Mouse (Mus musculus): Measurements from ENCODE around the gene Jade3. TPM values are rescaled to one million over a fixed set of nuclear protein-coding genes. Genes with fewer than 3 reads are reported as not detected.

Gene Jade3
- polyA plus RNA-seq, 1 experiment from 2014 or later, result 12.4 TPM

- 93% methylated on average over 2 of the region's 2 CpGs for WGBS
- no peak overlapping the region for H3K9ac ChIP-seq (ENCODE audit: low read length)
- no peak for DNase-seq (ENCODE audit: low spot score)
Observed at GRCm38 (mm10) chrX:20407676-20408075, 17.8 kb upstream of the Jade3 start.

GRCm38 (mm10) chrX:20411382-20411781, 14.1 kb upstream of the Jade3 start:
- Histone ChIP-seq H3K9me3 (ENCODE audit: control insufficient read depth, low read length) (no peaks in the 10 kb centered on the region), H3K36me3 (ENCODE audit: control insufficient read depth, insufficient read depth, low read length) (no peaks in the 10 kb centered on the region), H3K27ac (replicated peaks; ENCODE audit: low read depth, low read length) (no peak overlapping the region), H3K27me3 (ENCODE audit: control insufficient read depth, insufficient read depth, low read length) (no peaks in the 10 kb centered on the region), H3K9ac (ENCODE audit: low read length) (no peak overlapping the region), H3K4me3 (ENCODE audit: low read depth, low read length) (no peak overlapping the region), H3K4me2 (ENCODE audit: low read depth, severe bottlenecking) (no peak overlapping the region), H3K4me1 (ENCODE audit: control insufficient read depth, insufficient read depth, low read length) (no peaks in the 10 kb centered on the region)
- ATAC-seq (ENCODE audit: insufficient number of reproducible peaks, low FRiP score, low TSS enrichment, low read depth) (no peak), DNase-seq (ENCODE audit: low spot score) (no peak)
- 91% methylated on average over 4 of the region's 4 CpGs for WGBS

More at GRCm38 (mm10) chrX:20407676-20408075, 17.8 kb upstream of the Jade3 start:
- Histone ChIP-seq H3K4me1 (ENCODE audit: control insufficient read depth, insufficient read depth, low read length) (no peaks in the 10 kb centered on the region), H3K36me3 (ENCODE audit: control insufficient read depth, insufficient read depth, low read length) (no peaks in the 10 kb centered on the region), H3K4me3 (ENCODE audit: low read depth, low read length) (no peak overlapping the region), H3K9me3 (ENCODE audit: control insufficient read depth, low read length) (no peaks in the 10 kb centered on the region), H3K4me2 (ENCODE audit: low read depth, severe bottlenecking) (no peak overlapping the region), H3K27ac (replicated peaks; ENCODE audit: low read depth, low read length) (no peak overlapping the region), H3K27me3 (ENCODE audit: control insufficient read depth, insufficient read depth, low read length) (no peaks in the 10 kb centered on the region)
- no peak for ATAC-seq (ENCODE audit: insufficient number of reproducible peaks, low FRiP score, low TSS enrichment, low read depth)

GRCm38 (mm10) chrX:20412221-20412620, 13.3 kb upstream of the Jade3 start:
- WGBS, result 81% methylated on average over 3 of the region's 3 CpGs
- Histone ChIP-seq H3K27me3 (ENCODE audit: control insufficient read depth, insufficient read depth, low read length) (no peaks in the 10 kb centered on the region), H3K27ac (replicated peaks; ENCODE audit: low read depth, low read length) (no peak overlapping the region), H3K9me3 (ENCODE audit: control insufficient read depth, low read length) (no peaks in the 10 kb centered on the region), H3K4me3 (ENCODE audit: low read depth, low read length) (no peak overlapping the region), H3K36me3 (ENCODE audit: control insufficient read depth, insufficient read depth, low read length) (no peaks in the 10 kb centered on the region), H3K4me1 (ENCODE audit: control insufficient read depth, insufficient read depth, low read length) (no peaks in the 10 kb centered on the region), H3K4me2 (ENCODE audit: low read depth, severe bottlenecking) (no peak overlapping the region), H3K9ac (ENCODE audit: low read length) (no peak overlapping the region)
- no peak for ATAC-seq (ENCODE audit: insufficient number of reproducible peaks, low FRiP score, low TSS enrichment, low read depth)
- no peak for DNase-seq (ENCODE audit: low spot score)

- DNase-seq (ENCODE audit: low spot score) (no peak), ATAC-seq (ENCODE audit: insufficient number of reproducible peaks, low FRiP score, low TSS enrichment, low read depth) (no peak)
- Histone ChIP-seq H3K27me3 (ENCODE audit: control insufficient read depth, insufficient read depth, low read length) (no peaks in the 10 kb centered on the region), H3K9ac (ENCODE audit: low read length) (no peak overlapping the region), H3K9me3 (ENCODE audit: control insufficient read depth, low read length) (no peaks in the 10 kb centered on the region), H3K27ac (replicated peaks; ENCODE audit: low read depth, low read length) (no peak overlapping the region), H3K36me3 (ENCODE audit: control insufficient read depth, insufficient read depth, low read length) (no peaks in the 10 kb centered on the region), H3K4me1 (ENCODE audit: control insufficient read depth, insufficient read depth, low read length) (no peaks in the 10 kb centered on the region), H3K4me2 (ENCODE audit: low read depth, severe bottlenecking) (no peak overlapping the region), H3K4me3 (ENCODE audit: low read depth, low read length) (no peak overlapping the region)
- 49% methylated on average over 10 of the region's 10 CpGs for WGBS
Observed at GRCm38 (mm10) chrX:20414885-20415622, 10.4 kb upstream of the Jade3 start.

- H3K36me3 ChIP-seq (ENCODE audit: control insufficient read depth, insufficient read depth, low read length), result no peaks in the 10 kb centered on the region
- H3K9me3 ChIP-seq (ENCODE audit: control insufficient read depth, low read length), result no peaks in the 10 kb centered on the region
- 95% methylated on average over 2 of the region's 2 CpGs for WGBS
Observed at GRCm38 (mm10) chrX:20418461-20418860, 7.0 kb upstream of the Jade3 start.

GRCm38 (mm10) chrX:20419536-20419935, 6.0 kb upstream of the Jade3 start:
- Histone ChIP-seq H3K9me3 (ENCODE audit: control insufficient read depth, low read length) (no peaks in the 10 kb centered on the region), H3K27ac (replicated peaks; ENCODE audit: low read depth, low read length) (no peak overlapping the region), H3K36me3 (ENCODE audit: control insufficient read depth, insufficient read depth, low read length) (no peaks in the 10 kb centered on the region), H3K4me1 (ENCODE audit: control insufficient read depth, insufficient read depth, low read length) (no peaks in the 10 kb centered on the region), H3K4me3 (ENCODE audit: low read depth, low read length) (no peak overlapping the region), H3K4me2 (ENCODE audit: low read depth, severe bottlenecking) (no peak overlapping the region), H3K27me3 (ENCODE audit: control insufficient read depth, insufficient read depth, low read length) (no peaks in the 10 kb centered on the region), H3K9ac (ENCODE audit: low read length) (no peak overlapping the region)
- no peak for DNase-seq (ENCODE audit: low spot score)
- ATAC-seq (ENCODE audit: insufficient number of reproducible peaks, low FRiP score, low TSS enrichment, low read depth), result no peak
- 82% methylated on average over 4 of the region's 4 CpGs for WGBS

More at GRCm38 (mm10) chrX:20418461-20418860, 7.0 kb upstream of the Jade3 start:
- Histone ChIP-seq H3K27ac (replicated peaks; ENCODE audit: low read depth, low read length) (no peak overlapping the region), H3K4me3 (ENCODE audit: low read depth, low read length) (no peak overlapping the region), H3K9ac (ENCODE audit: low read length) (no peak overlapping the region), H3K4me2 (ENCODE audit: low read depth, severe bottlenecking) (no peak overlapping the region), H3K27me3 (ENCODE audit: control insufficient read depth, insufficient read depth, low read length) (no peaks in the 10 kb centered on the region), H3K4me1 (ENCODE audit: control insufficient read depth, insufficient read depth, low read length) (no peaks in the 10 kb centered on the region)
- no peak for ATAC-seq (ENCODE audit: insufficient number of reproducible peaks, low FRiP score, low TSS enrichment, low read depth)
- DNase-seq (ENCODE audit: low spot score), result no peak

- Histone ChIP-seq H3K4me2 (ENCODE audit: low read depth, severe bottlenecking) (peak overlapping the region; percentile 45), H3K27ac (replicated peaks; ENCODE audit: low read depth, low read length) (peak overlapping the region; percentile 72), H3K9ac (ENCODE audit: low read length) (peak overlapping the region; percentile 63), H3K27me3 (ENCODE audit: control insufficient read depth, insufficient read depth, low read length) (no peaks in the 10 kb centered on the region), H3K36me3 (ENCODE audit: control insufficient read depth, insufficient read depth, low read length) (no peaks in the 10 kb centered on the region), H3K9me3 (ENCODE audit: control insufficient read depth, low read length) (no peaks in the 10 kb centered on the region), H3K4me1 (ENCODE audit: control insufficient read depth, insufficient read depth, low read length) (no peaks in the 10 kb centered on the region), H3K4me3 (ENCODE audit: low read depth, low read length) (peak overlapping the region; percentile 61)
- WGBS, result 15% methylated on average over 37 of the region's 51 CpGs
- DNase-seq (ENCODE audit: low spot score) (peak; percentile 46), ATAC-seq (ENCODE audit: insufficient number of reproducible peaks, low FRiP score, low TSS enrichment, low read depth) (peak; percentile 71; the same call in 1 of the 2 replicates)
Observed at GRCm38 (mm10) chrX:20425839-20426449, 456 bp downstream of the Jade3 start.

GRCm38 (mm10) chrX:20483213-20483612, 57.7 kb downstream of the Jade3 start:
- Histone ChIP-seq H3K4me1 (ENCODE audit: control insufficient read depth, insufficient read depth, low read length) (no peaks in the 10 kb centered on the region), H3K4me3 (ENCODE audit: low read depth, low read length) (no peak overlapping the region), H3K27ac (replicated peaks; ENCODE audit: low read depth, low read length) (no peak overlapping the region), H3K9me3 (ENCODE audit: control insufficient read depth, low read length) (no peaks in the 10 kb centered on the region), H3K27me3 (ENCODE audit: control insufficient read depth, insufficient read depth, low read length) (no peaks in the 10 kb centered on the region), H3K9ac (ENCODE audit: low read length) (no peak overlapping the region), H3K4me2 (ENCODE audit: low read depth, severe bottlenecking) (no peak overlapping the region), H3K36me3 (ENCODE audit: control insufficient read depth, insufficient read depth, low read length) (no peaks in the 10 kb centered on the region)
- DNase-seq (ENCODE audit: low spot score) (no peak), ATAC-seq (ENCODE audit: insufficient number of reproducible peaks, low FRiP score, low TSS enrichment, low read depth) (no peak)
- 74% methylated on average over 2 of the region's 2 CpGs for WGBS
